Mouse (Mus musculus) lung, postnatal 4 days (tissue): ENCODE measurements around the gene Adat2.

Experiments
- DNase-seq, 2 experiments: peaks; one replicate each; pipeline ENCODE4 v3.0.0; 2021

The Adat2 gene

GRCm38 (mm10) chr10:13552646-13553497 lies at the start of gene Adat2, which contains the start of gene Pex3:
Gene Adat2 (plus strand): TSS chr10:13552894.
Gene Pex3 (minus strand): TSS chr10:13553142.
- peak; percentile 93 to 94 for DNase-seq

- peak; percentile 15 to 48 for DNase-seq
Observed at GRCm38 (mm10) chr10:13521857-13522256, 30.8 kb upstream of the Adat2 start.

- DNase-seq, result no peak
Observed at GRCm38 (mm10) chr10:13528155-13528554, 24.5 kb upstream of the Adat2 start.

GRCm38 (mm10) chr10:13534751-13535150 lies 17.9 kb upstream of the Adat2 start:
- DNase-seq, result no peak

- DNase-seq, result no peak
Observed at GRCm38 (mm10) chr10:13536706-13537105, 16.0 kb upstream of the Adat2 start.

- DNase-seq, result no peak
Observed at GRCm38 (mm10) chr10:13539769-13540333, 12.8 kb upstream of the Adat2 start.

GRCm38 (mm10) chr10:13541721-13542120 lies 11.0 kb upstream of the Adat2 start:
- no peak for DNase-seq

GRCm38 (mm10) chr10:13553498-13553985 lies 848 bp downstream of the Adat2 start:
- no peak for DNase-seq

GRCm38 (mm10) chr10:13554316-13554715 lies 1.6 kb downstream of the Adat2 start:
- no peak for DNase-seq

- no peak for DNase-seq
Observed at GRCm38 (mm10) chr10:13560014-13560674, 7.5 kb downstream of the Adat2 start.

- peak; percentile 67 to 75 for DNase-seq
Observed at GRCm38 (mm10) chr10:13564364-13565079, 11.8 kb downstream of the Adat2 start.

GRCm38 (mm10) chr10:13565080-13565448 lies 12.4 kb downstream of the Adat2 start:
- DNase-seq, result no peak

GRCm38 (mm10) chr10:13566393-13566792 lies 13.7 kb downstream of the Adat2 start:
- no peak for DNase-seq

- DNase-seq, result no peak
Observed at GRCm38 (mm10) chr10:13569818-13570217, 17.1 kb downstream of the Adat2 start.

- no peak for DNase-seq
Observed at GRCm38 (mm10) chr10:13570697-13571538, 18.2 kb downstream of the Adat2 start.

- no peak for DNase-seq
Observed at GRCm38 (mm10) chr10:13572003-13572402, 19.3 kb downstream of the Adat2 start.

- no peak for DNase-seq
Observed at GRCm38 (mm10) chr10:13572410-13572809, 19.7 kb downstream of the Adat2 start.

GRCm38 (mm10) chr10:13577123-13577522 lies 24.4 kb downstream of the Adat2 start:
- DNase-seq, result no peak

GRCm38 (mm10) chr10:13587914-13588313 lies 35.2 kb downstream of the Adat2 start:
- DNase-seq, result no peak

- DNase-seq, result no peak
Observed at GRCm38 (mm10) chr10:13592196-13592595, 39.5 kb downstream of the Adat2 start.

GRCm38 (mm10) chr10:13593529-13593928 lies 40.8 kb downstream of the Adat2 start:
- no peak for DNase-seq

- DNase-seq, result peak; percentile 21 to 49
Observed at GRCm38 (mm10) chr10:13596073-13596472, 43.4 kb downstream of the Adat2 start.
